Mouse (Mus musculus) liver, embryonic 14.5 days (tissue): ENCODE measurements at regions not wholly inside any gene's neighbourhood (a gene's known extent, or its start where the extent isn't known, plus 50 kb on each side); places are given as distances from the start of the nearest gene placed in this dataset.

Source experiments
- ATAC-seq: fragments of 200-750 bp; cut with Nextera tagmentation; 2 replicates; pipeline ENCODE4 v1.8.0; 2017; ENCODE audit warnings: moderate number of reproducible peaks, mild to moderate bottlenecking, moderate library complexity; ENCODE audit not compliant: insufficient read depth
- DNase-seq, 3 experiments: peaks; one replicate each; pipeline ENCODE4 v3.0.0-alpha.2; 2012 to 2013; ENCODE audit warnings: low read depth in 3 of 3, low spot score in 3 of 3
- H3K27ac ChIP-seq: fragments of 300-500 bp; sonication (generic); 2 replicates; pipeline ENCODE4 v1.5.1; 2014; ENCODE audit warnings: moderate library complexity, mild to moderate bottlenecking, control low read depth, inconsistent platforms
- H3K27me3 ChIP-seq: fragments of 300-500 bp; sonication (generic); 2 replicates; pipeline ENCODE4 v1.6.1; 2014; ENCODE audit warnings: mild to moderate bottlenecking, low read length, moderate library complexity; ENCODE audit not compliant: control insufficient read depth, insufficient read depth
- H3K36me3 ChIP-seq: fragments of 300-500 bp; sonication (generic); replicated peaks from 2 replicates; pipeline ENCODE4 v1.6.1; 2014; ENCODE audit warnings: low read depth; ENCODE audit not compliant: control insufficient read depth, insufficient read depth
- H3K4me1 ChIP-seq, 2 experiments: fragments of 200-500 bp in 1 of 2; fragments of 300-500 bp in 1 of 2; sonication (generic) in 1 of 2; replicated peaks; 2 replicates each; pipeline ENCODE4 v1.6.1; 2012 to 2014; ENCODE audit warnings: antibody characterized with exemption in 1 of 2, inconsistent platforms in 1 of 2, low read length in 1 of 2; ENCODE audit not compliant: control insufficient read depth in 2 of 2, insufficient read depth in 2 of 2
- H3K4me2 ChIP-seq: fragments of 300-500 bp; sonication (generic); 2 replicates; pipeline ENCODE4 v1.6.1; 2014; ENCODE audit warnings: low read depth, mild to moderate bottlenecking, control low read depth, moderate library complexity
- H3K4me3 ChIP-seq, 2 experiments: fragments of 200-500 bp in 1 of 2; fragments of 300-500 bp in 1 of 2; sonication (generic) in 1 of 2; 2 replicates each; pipeline ENCODE4 v1.5.1; 2012 to 2014; ENCODE audit warnings: low read depth in 2 of 2, low read length in 2 of 2, mild to moderate bottlenecking in 2 of 2, control low read depth in 1 of 2, inconsistent platforms in 1 of 2, moderate library complexity in 1 of 2; ENCODE audit not compliant: insufficient read depth in 1 of 2
- H3K9ac ChIP-seq: fragments of 300-500 bp; sonication (generic); replicated peaks from 2 replicates; pipeline ENCODE4 v1.6.1; 2014; ENCODE audit warnings: mild to moderate bottlenecking, control low read depth, moderate library complexity
- H3K9me3 ChIP-seq: fragments of 300-500 bp; sonication (generic); 2 replicates; pipeline ENCODE4 v1.6.1; 2016; ENCODE audit warnings: low read length, mixed read lengths; ENCODE audit not compliant: control insufficient read depth
- CTCF ChIP-seq: IDR thresholded peaks from 2 replicates; pipeline ENCODE4 v1.5.1; 2016; ENCODE audit warnings: antibody characterized with exemption, low read depth, control low read depth
- EP300 ChIP-seq: IDR thresholded peaks from 2 replicates; pipeline ENCODE4 v1.6.1; 2016; ENCODE audit warnings: antibody characterized with exemption, low read depth
- WGBS: fragments of 180-500 bp; shearing (Covaris S2); extraction: QIAGEN DNeasy Blood & Tissue Kit; methylation state at CpG from one replicate; pipeline ENCODE4 v1.1.7; 2014; ENCODE audit not compliant: insufficient replicate concordance; 5-methylcytosine and 5-hydroxymethylcytosine counted together

DNA sequence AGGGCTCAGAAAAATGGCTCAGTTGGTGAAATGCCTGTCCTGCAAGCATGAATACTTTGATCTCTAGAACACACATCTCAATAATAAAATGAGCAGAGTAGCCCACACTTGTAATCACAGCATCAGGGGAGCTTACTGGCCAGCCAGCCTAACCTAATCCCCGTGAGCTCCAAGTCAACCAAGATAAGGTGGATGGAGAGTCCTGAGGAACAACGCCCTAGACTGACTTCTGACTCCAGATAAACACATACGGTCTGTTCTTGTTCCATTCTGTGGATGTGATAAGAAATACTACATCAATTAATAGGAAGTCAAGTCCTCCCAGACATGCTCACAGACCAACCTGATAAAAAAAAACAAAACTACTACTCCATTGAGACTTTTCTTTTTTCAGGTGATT, 180.4 kb upstream of the Jarid2 start:
- 3% methylated on average over 3 of the region's 3 CpGs for WGBS
- ATAC-seq, result no peak
- H3K36me3 ChIP-seq, result no peaks in the 10 kb centered on the region
- H3K9ac ChIP-seq, result no peak overlapping the region
- H3K9me3 ChIP-seq, result no peaks in the 10 kb centered on the region
- no peaks in the 10 kb centered on the region for H3K27me3 ChIP-seq
- H3K4me2 ChIP-seq, result no peak overlapping the region
- H3K4me1 ChIP-seq, result peaks cover 0 to 5% of the 10 kb centered on the region in 2 experiments; a peak in 2 of 4 replicates
- H3K27ac ChIP-seq, result no peak overlapping the region
- TF ChIP-seq CTCF, result no peak
- TF ChIP-seq EP300, result no peak
- H3K4me3 ChIP-seq, result no peak overlapping the region
- no peak for DNase-seq

GRCm38 (mm10) chr13:44553363-44553762, 175.9 kb upstream of the Jarid2 start:
- ATAC-seq, result no peak
- Histone ChIP-seq H3K36me3 (no peaks in the 10 kb centered on the region), H3K27me3 (no peaks in the 10 kb centered on the region), H3K9me3 (no peaks in the 10 kb centered on the region), H3K4me2 (no peak overlapping the region), H3K9ac (no peak overlapping the region), H3K4me1 (peaks cover 0 to 5% of the 10 kb centered on the region in 2 experiments; a peak in 2 of 4 replicates), H3K27ac (no peak overlapping the region), H3K4me3 (no peak overlapping the region)
- 12% methylated on average over 5 of the region's 5 CpGs for WGBS
- no peak for TF ChIP-seq EP300
- TF ChIP-seq CTCF, result no peak
- no peak for DNase-seq

- peaks cover 0 to 3% of the 10 kb centered on the region in 2 experiments; a peak in 2 of 4 replicates for H3K4me1 ChIP-seq
- H3K36me3 ChIP-seq, result no peaks in the 10 kb centered on the region
- no peak overlapping the region for H3K4me3 ChIP-seq
- no peak overlapping the region for H3K4me2 ChIP-seq
- no peaks in the 10 kb centered on the region for H3K27me3 ChIP-seq
- H3K9ac ChIP-seq, result no peak overlapping the region
- DNase-seq, result no peak
- H3K9me3 ChIP-seq, result no peaks in the 10 kb centered on the region
- TF ChIP-seq CTCF, result no peak
- no peak overlapping the region for H3K27ac ChIP-seq
- ATAC-seq, result no peak
- WGBS, result 71% methylated on average over 9 of the region's 9 CpGs
Measured at GRCm38 (mm10) chr13:44554686-44555463, 174.4 kb upstream of the Jarid2 start.

GRCm38 (mm10) chr13:44555979-44556378, 173.3 kb upstream of the Jarid2 start:
- TF ChIP-seq CTCF (no peak), EP300 (no peak)
- DNase-seq, result no peak
- no peaks in the 10 kb centered on the region for H3K9me3 ChIP-seq
- no peaks in the 10 kb centered on the region for H3K27me3 ChIP-seq
- no peak for ATAC-seq
- H3K36me3 ChIP-seq, result no peaks in the 10 kb centered on the region
- no peak overlapping the region for H3K4me2 ChIP-seq
- no peak overlapping the region for H3K27ac ChIP-seq
- no peak overlapping the region for H3K4me3 ChIP-seq
- WGBS, result 55% methylated on average over 6 of the region's 6 CpGs
- H3K4me1 ChIP-seq, result peaks cover 0 to 3% of the 10 kb centered on the region in 2 experiments; a peak in 2 of 4 replicates
- no peak overlapping the region for H3K9ac ChIP-seq

GRCm38 (mm10) chr13:44558051-44558450, 171.2 kb upstream of the Jarid2 start:
- WGBS, result 76% methylated on average over 12 of the region's 12 CpGs
- ATAC-seq, result no peak

More at GRCm38 (mm10) chr13:44558051-44558450, 171.2 kb upstream of the Jarid2 start:
- DNase-seq, result no peak
- Histone ChIP-seq H3K4me2 (no peak overlapping the region), H3K4me3 (no peak overlapping the region), H3K9me3 (no peaks in the 10 kb centered on the region), H3K9ac (no peak overlapping the region), H3K4me1 (no peaks in the 10 kb centered on the region; a peak in 1 of 4 replicates), H3K27ac (no peak overlapping the region), H3K27me3 (no peaks in the 10 kb centered on the region), H3K36me3 (no peaks in the 10 kb centered on the region)
- TF ChIP-seq EP300, result no peak
- no peak for TF ChIP-seq CTCF
